ENCODE assay signal across 8 mouse cellular contexts in genomic region chr14:122957941-122958340, GRCm38 (mm10). TPM values are rescaled to one million over a fixed set of nuclear protein-coding genes. Genes with fewer than 3 reads are reported as not detected.
DNase-seq lines count a peak whose midpoint lies in the region; ATAC-seq lines count a peak whose summit lies in the region.
"Had no signal": no experiment of that assay in that cellular context is flagged by ENCODE, and none has a peak within 500 bp of the region (broad histone marks: within the 10 kb centered on the region; RNA-seq: fewer than 3 reads in every experiment).

No protein-coding gene starts in this region.

- no peak overlapping the region for H3K4me2 ChIP-seq in hindbrain, embryonic 15.5 days
- H3K4me2 ChIP-seq in midbrain, embryonic 16.5 days (ENCODE audit: low read length), result no peak overlapping the region
- no peak overlapping the region for H3K4me2 ChIP-seq in kidney, embryonic 15.5 days
- H3K4me2 ChIP-seq: heart, embryonic 15.5 days had no signal

- H3K27ac ChIP-seq in hindbrain, embryonic 15.5 days (replicated peaks), result 0 out of 2 replicates have a peak overlapping the region, but pooled peaks have one; percentile 8
- no peak overlapping the region for H3K27ac ChIP-seq in midbrain, embryonic 16.5 days (ENCODE audit: low read length)
- H3K27ac ChIP-seq in kidney, embryonic 15.5 days, result no peak overlapping the region
- H3K27ac ChIP-seq: heart, embryonic 15.5 days had no signal

- WGBS in hindbrain, embryonic 15.5 days, result 52% methylated on average over 8 of the region's 8 CpGs
- WGBS in midbrain, embryonic 16.5 days, result 74% methylated on average over 8 of the region's 8 CpGs
- 82% methylated on average over 8 of the region's 8 CpGs for WGBS in kidney, embryonic 15.5 days

- H3K36me3 ChIP-seq in hindbrain, embryonic 15.5 days, result peaks cover 5% of the 10 kb centered on the region
- H3K36me3 ChIP-seq in midbrain, embryonic 16.5 days (ENCODE audit: control insufficient read depth, insufficient read depth, low read length), result peaks cover 6% of the 10 kb centered on the region
- H3K36me3 ChIP-seq in kidney, embryonic 15.5 days, result peaks cover 19% of the 10 kb centered on the region

- peak; percentile 96 for DNase-seq in cerebellum, adult 11 months
- peak; percentile 96 to 98 for DNase-seq in cerebellum, postnatal 10 days
- DNase-seq in thymus, postnatal 10 days (ENCODE audit: low spot score in 2 of 2), result no peak
- DNase-seq in lung, postnatal 10 days, result no peak

- no peaks in the 10 kb centered on the region for H3K9me3 ChIP-seq in hindbrain, embryonic 15.5 days
- no peaks in the 10 kb centered on the region for H3K9me3 ChIP-seq in midbrain, embryonic 16.5 days (replicated peaks; ENCODE audit: control insufficient read depth, low read length, poor library complexity, severe bottlenecking)
- no peaks in the 10 kb centered on the region for H3K9me3 ChIP-seq in kidney, embryonic 15.5 days (replicated peaks)
- H3K9me3 ChIP-seq: heart, embryonic 15.5 days had no signal

- ATAC-seq in hindbrain, embryonic 15.5 days (ENCODE audit: low FRiP score, low read depth), result peak; percentile 97
- peak; percentile 96 for ATAC-seq in midbrain, embryonic 16.5 days
- ATAC-seq in kidney, embryonic 15.5 days (replicated peaks; ENCODE audit: low FRiP score), result no peak

- no peaks in the 10 kb centered on the region for H3K27me3 ChIP-seq in hindbrain, embryonic 15.5 days
- H3K27me3 ChIP-seq in midbrain, embryonic 16.5 days (ENCODE audit: control insufficient read depth, insufficient read depth, low read depth, low read length), result no peaks in the 10 kb centered on the region
- H3K27me3 ChIP-seq in kidney, embryonic 15.5 days, result no peaks in the 10 kb centered on the region
- H3K27me3 ChIP-seq: heart, embryonic 15.5 days had no signal

- peaks cover 3% of the 10 kb centered on the region; the same call in 1 of the 2 replicates for H3K4me1 ChIP-seq in hindbrain, embryonic 15.5 days (replicated peaks)
- no peaks in the 10 kb centered on the region for H3K4me1 ChIP-seq in midbrain, embryonic 16.5 days (ENCODE audit: control insufficient read depth, insufficient read depth, low read length)
- 0 out of 2 replicates have a peak, but pooled peaks cover 7% of the 10 kb centered on the region for H3K4me1 ChIP-seq in kidney, embryonic 15.5 days
- H3K4me1 ChIP-seq: heart, embryonic 15.5 days had no signal

- no peak overlapping the region for H3K4me3 ChIP-seq in hindbrain, embryonic 15.5 days
- no peak overlapping the region for H3K4me3 ChIP-seq in midbrain, embryonic 16.5 days (ENCODE audit: low read depth, low read length)
- no peak overlapping the region for H3K4me3 ChIP-seq in kidney, embryonic 15.5 days (replicated peaks)
- H3K4me3 ChIP-seq: heart, embryonic 15.5 days had no signal

- no peak overlapping the region for H3K9ac ChIP-seq in hindbrain, embryonic 15.5 days
- no peak overlapping the region for H3K9ac ChIP-seq in midbrain, embryonic 16.5 days (ENCODE audit: low read depth, low read length)
- no peak overlapping the region for H3K9ac ChIP-seq in kidney, embryonic 15.5 days
- H3K9ac ChIP-seq: heart, embryonic 15.5 days had no signal

RNA-seq across cellular contexts. Expression of gene Tmtc4, which starts 25.9 kb away (rescaled TPM):
- polyA plus RNA-seq in hindbrain, embryonic 15.5 days (2015; fragmentation: Nextera tagmentation; extraction: Ambion mirVana), result 47.5 and 50.6 TPM in 2 replicates
- 48.0 and 48.9 TPM in 2 replicates for polyA plus RNA-seq in midbrain, embryonic 16.5 days (2015; fragmentation: Nextera tagmentation; extraction: Ambion mirVana)
- 37.2 and 37.9 TPM in 2 replicates for polyA plus RNA-seq in kidney, embryonic 15.5 days (2015; fragmentation: Nextera tagmentation; extraction: Ambion mirVana)

RNA-seq across cellular contexts. Expression of gene Ggact, which starts 44.4 kb away (rescaled TPM):
- 10.8 and 13.7 TPM in 2 replicates for polyA plus RNA-seq in hindbrain, embryonic 15.5 days (2015; fragmentation: Nextera tagmentation; extraction: Ambion mirVana)
- 6.8 and 8.7 TPM in 2 replicates for polyA plus RNA-seq in midbrain, embryonic 16.5 days (2015; fragmentation: Nextera tagmentation; extraction: Ambion mirVana)
- polyA plus RNA-seq in kidney, embryonic 15.5 days (2015; fragmentation: Nextera tagmentation; extraction: Ambion mirVana), result 17.0 and 17.3 TPM in 2 replicates

Comparison
In these comparisons a context has a peak if more than half of its experiments do, and no peak if none do; other contexts are left out.
1. DNase-seq: peak in cerebellum, adult 11 months (single experiment) and cerebellum, postnatal 10 days (2 of 2); none in thymus, postnatal 10 days (0 of 2) and lung, postnatal 10 days (single experiment).